Mouse (Mus musculus): ENCODE measurements around the gene Rell1. TPM values are rescaled to one million over a fixed set of nuclear protein-coding genes. Genes with fewer than 3 reads are reported as not detected.

Gene Rell1
- polyA plus RNA-seq, 1 experiment, result 3.1 TPM

- peaks cover 2% of the 10 kb centered on the region for H3K36me3 ChIP-seq (replicated peaks; ENCODE audit: low read length)
- TF ChIP-seq FLI1 (IDR thresholded peaks at IDR 0.05; ENCODE audit: low read length) (no peak), GATA1 (IDR thresholded peaks at IDR 0.05; ENCODE audit: borderline replicate concordance, low read length) (no peak)
- peaks cover 17% of the 10 kb centered on the region; the same call in 1 of the 2 replicates for H3K4me1 ChIP-seq
- no peaks in the 10 kb centered on the region for H3K27me3 ChIP-seq (replicated peaks)
- H3K4me3 ChIP-seq (replicated peaks), result no peak overlapping the region
- H3K9me3 ChIP-seq, result no peaks in the 10 kb centered on the region
These were observed 33.1 kb downstream of the Rell1 start for GRCm38 (mm10) chr5:63935581-63935980.

GRCm38 (mm10) chr5:63932829-63933228 is 35.9 kb downstream of the Rell1 start:
- TF ChIP-seq FLI1 (IDR thresholded peaks at IDR 0.05; ENCODE audit: low read length) (no peak), GATA1 (IDR thresholded peaks at IDR 0.05; ENCODE audit: borderline replicate concordance, low read length) (no peak)
- Histone ChIP-seq H3K36me3 (replicated peaks; ENCODE audit: low read length) (peaks cover 14% of the 10 kb centered on the region), H3K27me3 (replicated peaks) (peaks cover 1% of the 10 kb centered on the region)

GRCm38 (mm10) chr5:63930824-63931358 is 37.8 kb downstream of the Rell1 start:
- Histone ChIP-seq H3K36me3 (replicated peaks; ENCODE audit: low read length) (peaks cover 27% of the 10 kb centered on the region), H3K4me1 (no peaks in the 10 kb centered on the region; the same call in 1 of the 2 replicates), H3K4me3 (replicated peaks) (no peak overlapping the region), H3K27me3 (replicated peaks) (peaks cover 1% of the 10 kb centered on the region), H3K9me3 (peaks cover 19% of the 10 kb centered on the region)
- TF ChIP-seq FLI1 (IDR thresholded peaks at IDR 0.05; ENCODE audit: low read length), result no peak
- no peak for TF ChIP-seq GATA1 (IDR thresholded peaks at IDR 0.05; ENCODE audit: borderline replicate concordance, low read length)

More at GRCm38 (mm10) chr5:63932829-63933228, 35.9 kb downstream of the Rell1 start:
- peaks cover 4% of the 10 kb centered on the region for H3K9me3 ChIP-seq
- H3K4me1 ChIP-seq, result peaks cover 7% of the 10 kb centered on the region; the same call in 1 of the 2 replicates
- H3K4me3 ChIP-seq (replicated peaks), result no peak overlapping the region

- Histone ChIP-seq H3K27me3 (replicated peaks) (peaks cover 1% of the 10 kb centered on the region), H3K4me1 (peaks cover 7% of the 10 kb centered on the region), H3K4me3 (replicated peaks) (no peak overlapping the region), H3K36me3 (replicated peaks; ENCODE audit: low read length) (peaks cover 52% of the 10 kb centered on the region), H3K9me3 (peaks cover 31% of the 10 kb centered on the region)
- TF ChIP-seq FLI1 (IDR thresholded peaks at IDR 0.05; ENCODE audit: low read length) (no peak), GATA1 (IDR thresholded peaks at IDR 0.05; ENCODE audit: borderline replicate concordance, low read length) (no peak)
These were observed 43.6 kb downstream of the Rell1 start for GRCm38 (mm10) chr5:63925035-63925628.

- no peaks in the 10 kb centered on the region for H3K27me3 ChIP-seq (replicated peaks)
- H3K36me3 ChIP-seq (replicated peaks; ENCODE audit: low read length), result peaks cover 43% of the 10 kb centered on the region
- H3K4me1 ChIP-seq, result peaks cover 10% of the 10 kb centered on the region
- H3K9me3 ChIP-seq, result peaks cover 31% of the 10 kb centered on the region
- no peak overlapping the region for H3K4me3 ChIP-seq (replicated peaks)
- TF ChIP-seq GATA1 (IDR thresholded peaks at IDR 0.05; ENCODE audit: borderline replicate concordance, low read length), result no peak
- no peak for TF ChIP-seq FLI1 (IDR thresholded peaks at IDR 0.05; ENCODE audit: low read length)
These were observed 45.2 kb downstream of the Rell1 start for GRCm38 (mm10) chr5:63923305-63924025.

- Histone ChIP-seq H3K4me3 (replicated peaks) (no peak overlapping the region), H3K27me3 (replicated peaks) (no peaks in the 10 kb centered on the region), H3K9me3 (no peaks in the 10 kb centered on the region), H3K36me3 (replicated peaks; ENCODE audit: low read length) (peaks cover 6% of the 10 kb centered on the region), H3K4me1 (peaks cover 3% of the 10 kb centered on the region; the same call in 1 of the 2 replicates)
- TF ChIP-seq FLI1 (IDR thresholded peaks at IDR 0.05; ENCODE audit: low read length), result no peak
- TF ChIP-seq GATA1 (IDR thresholded peaks at IDR 0.05; ENCODE audit: borderline replicate concordance, low read length), result no peak
These were observed 50.5 kb downstream of the Rell1 start for GRCm38 (mm10) chr5:63918201-63918600.

- no peak for TF ChIP-seq GATA1 (IDR thresholded peaks at IDR 0.05; ENCODE audit: borderline replicate concordance, low read length)
- TF ChIP-seq FLI1 (IDR thresholded peaks at IDR 0.05; ENCODE audit: low read length), result no peak
- Histone ChIP-seq H3K4me1 (peaks cover 3% of the 10 kb centered on the region; the same call in 1 of the 2 replicates), H3K36me3 (replicated peaks; ENCODE audit: low read length) (no peaks in the 10 kb centered on the region), H3K27me3 (replicated peaks) (no peaks in the 10 kb centered on the region), H3K9me3 (no peaks in the 10 kb centered on the region), H3K4me3 (replicated peaks) (no peak overlapping the region)
These were observed 52.1 kb downstream of the Rell1 start for GRCm38 (mm10) chr5:63916457-63917139.

GRCm38 (mm10) chr5:63914896-63915295 is 53.8 kb downstream of the Rell1 start:
- H3K4me3 ChIP-seq (replicated peaks), result no peak overlapping the region
- H3K9me3 ChIP-seq, result no peaks in the 10 kb centered on the region
- no peaks in the 10 kb centered on the region for H3K27me3 ChIP-seq (replicated peaks)
- no peaks in the 10 kb centered on the region for H3K36me3 ChIP-seq (replicated peaks; ENCODE audit: low read length)
- peaks cover 3% of the 10 kb centered on the region; the same call in 1 of the 2 replicates for H3K4me1 ChIP-seq
- TF ChIP-seq FLI1 (IDR thresholded peaks at IDR 0.05; ENCODE audit: low read length) (no peak), GATA1 (IDR thresholded peaks at IDR 0.05; ENCODE audit: borderline replicate concordance, low read length) (no peak)

- Histone ChIP-seq H3K4me1 (peaks cover 10% of the 10 kb centered on the region), H3K36me3 (replicated peaks; ENCODE audit: low read length) (no peaks in the 10 kb centered on the region), H3K4me3 (replicated peaks) (no peak overlapping the region), H3K9me3 (no peaks in the 10 kb centered on the region), H3K27me3 (replicated peaks) (no peaks in the 10 kb centered on the region)
- TF ChIP-seq FLI1 (IDR thresholded peaks at IDR 0.05; ENCODE audit: low read length), result no peak
- no peak for TF ChIP-seq GATA1 (IDR thresholded peaks at IDR 0.05; ENCODE audit: borderline replicate concordance, low read length)
These were observed 58.3 kb downstream of the Rell1 start for GRCm38 (mm10) chr5:63910171-63910960.

Measured in megakaryocyte, embryonic 14.5 days (primary cell).